Mouse (Mus musculus): ENCODE data around the gene Grin1. TPM values are rescaled to one million over a fixed set of nuclear protein-coding genes. Genes with fewer than 3 reads are reported as not detected.

Gene Grin1
- total and polyA plus RNA-seq, 2 experiments from 2014 or later: 71.5 to 146 TPM

DNA sequence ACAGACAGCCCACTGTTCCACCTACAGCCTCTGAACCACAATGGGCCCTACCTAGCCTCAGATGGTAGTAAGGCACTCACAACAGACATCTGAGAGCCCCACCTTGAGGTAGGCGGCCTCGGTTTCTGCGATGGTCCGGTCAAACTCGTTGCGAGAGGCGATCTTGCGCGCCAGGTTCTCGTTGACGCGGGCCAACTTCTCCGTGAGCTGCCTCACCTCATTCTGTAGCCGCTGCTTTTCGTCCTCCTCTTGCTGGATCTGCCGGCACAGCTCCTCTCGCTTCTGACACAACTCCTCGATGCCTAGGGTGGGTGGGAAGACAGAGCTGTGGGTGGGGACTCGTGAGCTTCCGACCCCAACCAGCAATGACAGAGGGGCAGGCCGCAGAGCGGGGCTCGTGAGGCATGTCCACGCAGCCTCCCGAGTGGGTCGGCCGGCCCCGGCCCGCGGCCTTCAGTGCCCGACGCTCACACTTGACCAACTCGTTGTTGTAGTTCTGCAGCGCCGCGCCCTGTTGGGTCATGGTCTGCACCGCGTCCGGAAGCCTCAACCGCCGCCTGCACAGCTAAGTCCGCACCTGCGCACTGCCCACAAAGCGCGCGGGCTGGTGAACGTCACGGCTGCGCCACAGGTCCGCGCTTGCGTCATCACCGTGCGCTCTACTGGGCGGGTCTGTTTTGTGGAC lies 47.0 kb downstream of the Grin1 start, which contains the start of the genes Ssna1 and Anapc2:
Gene Ssna1, minus strand, starts transcription at position 612 of the 685 bp plus-strand sequence.
Gene Anapc2, plus strand, starts transcription at position 652 of the 685 bp plus-strand sequence.
- TF ChIP-seq CTCF (IDR thresholded peaks at IDR 0.05): peak; percentile 50
- no peaks in the 10 kb centered on the region for H3K9me3 ChIP-seq (ENCODE audit: low read length)
- peaks cover 22% of the 10 kb centered on the region for H3K4me1 ChIP-seq (ENCODE audit: insufficient read depth, low read length)
- no peaks in the 10 kb centered on the region for H3K27me3 ChIP-seq (ENCODE audit: insufficient read depth, low read length)
- ATAC-seq (ENCODE audit: low FRiP score) (peak; percentile 93), DNase-seq (ENCODE audit: low spot score) (peak; percentile 98)
- H3K9ac ChIP-seq (replicated peaks; ENCODE audit: low read length, poor library complexity, severe bottlenecking): peak within 1 kb of the TSS; percentile 91
- H3K27ac ChIP-seq (ENCODE audit: low read depth, low read length): peak within 1 kb of the TSS; percentile 75
- peaks cover 59% of the 10 kb centered on the region for H3K36me3 ChIP-seq (ENCODE audit: insufficient read depth, low read length)
- under 1% methylated on average over 51 of the region's 55 CpGs for WGBS
- H3K4me3 ChIP-seq (ENCODE audit: low read depth, low read length): peak within 1 kb of the TSS; percentile 78
- H3K4me2 ChIP-seq (ENCODE audit: low read depth, low read length, poor library complexity, severe bottlenecking): peak within 1 kb of the TSS; percentile 94

- WGBS: 68% methylated on average over 4 of the region's 4 CpGs
- H3K4me1 ChIP-seq (ENCODE audit: insufficient read depth, low read length): peaks cover 47% of the 10 kb centered on the region
Observed at GRCm38 (mm10) chr2:25267746-25268309, 51.2 kb downstream of the Grin1 start.

GRCm38 (mm10) chr2:25267241-25267640 lies 51.7 kb downstream of the Grin1 start:
- H3K27ac ChIP-seq (ENCODE audit: low read depth, low read length): no peak overlapping the region
- H3K4me3 ChIP-seq (ENCODE audit: low read depth, low read length): no peak overlapping the region
- H3K4me1 ChIP-seq (ENCODE audit: insufficient read depth, low read length): peaks cover 47% of the 10 kb centered on the region
- peaks cover 28% of the 10 kb centered on the region for H3K36me3 ChIP-seq (ENCODE audit: insufficient read depth, low read length)
- no peak overlapping the region for H3K4me2 ChIP-seq (ENCODE audit: low read depth, low read length, poor library complexity, severe bottlenecking)
- ATAC-seq (ENCODE audit: low FRiP score) (no peak), DNase-seq (ENCODE audit: low spot score) (peak; percentile 66)
- H3K27me3 ChIP-seq (ENCODE audit: insufficient read depth, low read length): peaks cover 3% of the 10 kb centered on the region; the same call in 1 of the 2 replicates
- H3K9me3 ChIP-seq (ENCODE audit: low read length): no peaks in the 10 kb centered on the region
- TF ChIP-seq CTCF (IDR thresholded peaks at IDR 0.05): no peak
- peak overlapping the region; percentile 9; the same call in 1 of the 2 replicates for H3K9ac ChIP-seq (replicated peaks; ENCODE audit: low read length, poor library complexity, severe bottlenecking)

More at GRCm38 (mm10) chr2:25267746-25268309, 51.2 kb downstream of the Grin1 start:
- Histone ChIP-seq H3K9me3 (ENCODE audit: low read length) (no peaks in the 10 kb centered on the region), H3K36me3 (ENCODE audit: insufficient read depth, low read length) (peaks cover 28% of the 10 kb centered on the region), H3K27me3 (ENCODE audit: insufficient read depth, low read length) (peaks cover 3% of the 10 kb centered on the region; the same call in 1 of the 2 replicates), H3K4me3 (ENCODE audit: low read depth, low read length) (no peak overlapping the region), H3K9ac (replicated peaks; ENCODE audit: low read length, poor library complexity, severe bottlenecking) (0 out of 2 replicates have a peak overlapping the region, but pooled peaks have one; percentile 4), H3K27ac (ENCODE audit: low read depth, low read length) (no peak overlapping the region), H3K4me2 (ENCODE audit: low read depth, low read length, poor library complexity, severe bottlenecking) (no peak overlapping the region)
- ATAC-seq (ENCODE audit: low FRiP score) (no peak), DNase-seq (ENCODE audit: low spot score) (no peak)
- no peak for TF ChIP-seq CTCF (IDR thresholded peaks at IDR 0.05)

DNA sequence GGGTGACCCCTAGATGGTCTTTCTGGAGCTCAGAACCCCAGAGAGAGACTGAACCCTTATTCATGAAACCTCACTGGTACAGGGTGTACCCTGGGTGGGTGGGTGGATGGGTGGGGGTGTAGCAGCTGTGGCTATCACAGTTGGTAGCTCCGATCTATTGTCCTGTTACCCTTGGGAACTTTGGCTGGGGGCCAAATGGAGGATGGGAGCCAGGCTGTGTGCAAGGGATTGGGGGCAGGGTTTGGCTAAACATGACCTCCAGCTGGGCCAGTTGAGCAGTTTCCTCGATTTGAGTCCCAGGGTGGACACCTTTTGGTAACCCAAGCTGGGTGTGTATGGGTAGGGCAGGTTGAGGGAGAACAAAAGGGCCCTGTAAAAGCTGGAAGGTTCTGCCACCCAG lies 52.3 kb downstream of the Grin1 start:
- H3K4me3 ChIP-seq (ENCODE audit: low read depth, low read length): no peak overlapping the region
- 30% methylated on average over 2 of the region's 2 CpGs for WGBS
- peak; percentile 36 for DNase-seq (ENCODE audit: low spot score)

GRCm38 (mm10) chr2:25265897-25266656 lies 52.9 kb downstream of the Grin1 start:
- peaks cover 27% of the 10 kb centered on the region for H3K36me3 ChIP-seq (ENCODE audit: insufficient read depth, low read length)
- no peak for TF ChIP-seq CTCF (IDR thresholded peaks at IDR 0.05)
- 67% methylated on average over 6 of the region's 6 CpGs for WGBS
- H3K4me1 ChIP-seq (ENCODE audit: insufficient read depth, low read length): peaks cover 40% of the 10 kb centered on the region
- ATAC-seq (ENCODE audit: low FRiP score) (no peak), DNase-seq (ENCODE audit: low spot score) (peak; percentile 85)
- peaks cover 3% of the 10 kb centered on the region; the same call in 1 of the 2 replicates for H3K27me3 ChIP-seq (ENCODE audit: insufficient read depth, low read length)
- no peaks in the 10 kb centered on the region for H3K9me3 ChIP-seq (ENCODE audit: low read length)
- peak overlapping the region; percentile 9; the same call in 1 of the 2 replicates for H3K4me3 ChIP-seq (ENCODE audit: low read depth, low read length)
- H3K4me2 ChIP-seq (ENCODE audit: low read depth, low read length, poor library complexity, severe bottlenecking): peak overlapping the region; percentile 41
- no peak overlapping the region for H3K27ac ChIP-seq (ENCODE audit: low read depth, low read length)
- 0 out of 2 replicates have a peak overlapping the region, but pooled peaks have one; percentile 26 for H3K9ac ChIP-seq (replicated peaks; ENCODE audit: low read length, poor library complexity, severe bottlenecking)

More for the DNA sequence above, 52.3 kb downstream of the Grin1 start:
- Histone ChIP-seq H3K27ac (ENCODE audit: low read depth, low read length) (no peak overlapping the region), H3K4me2 (ENCODE audit: low read depth, low read length, poor library complexity, severe bottlenecking) (peak overlapping the region; percentile 41), H3K9ac (replicated peaks; ENCODE audit: low read length, poor library complexity, severe bottlenecking) (peak overlapping the region; percentile 26; the same call in 1 of the 2 replicates), H3K4me1 (ENCODE audit: insufficient read depth, low read length) (peaks cover 47% of the 10 kb centered on the region), H3K36me3 (ENCODE audit: insufficient read depth, low read length) (peaks cover 28% of the 10 kb centered on the region), H3K9me3 (ENCODE audit: low read length) (no peaks in the 10 kb centered on the region), H3K27me3 (ENCODE audit: insufficient read depth, low read length) (peaks cover 3% of the 10 kb centered on the region; the same call in 1 of the 2 replicates)
- no peak for ATAC-seq (ENCODE audit: low FRiP score)
- TF ChIP-seq CTCF (IDR thresholded peaks at IDR 0.05): no peak
